Mouse (Mus musculus): ENCODE results near the gene Ank3.

Gene Ank3

DNA sequence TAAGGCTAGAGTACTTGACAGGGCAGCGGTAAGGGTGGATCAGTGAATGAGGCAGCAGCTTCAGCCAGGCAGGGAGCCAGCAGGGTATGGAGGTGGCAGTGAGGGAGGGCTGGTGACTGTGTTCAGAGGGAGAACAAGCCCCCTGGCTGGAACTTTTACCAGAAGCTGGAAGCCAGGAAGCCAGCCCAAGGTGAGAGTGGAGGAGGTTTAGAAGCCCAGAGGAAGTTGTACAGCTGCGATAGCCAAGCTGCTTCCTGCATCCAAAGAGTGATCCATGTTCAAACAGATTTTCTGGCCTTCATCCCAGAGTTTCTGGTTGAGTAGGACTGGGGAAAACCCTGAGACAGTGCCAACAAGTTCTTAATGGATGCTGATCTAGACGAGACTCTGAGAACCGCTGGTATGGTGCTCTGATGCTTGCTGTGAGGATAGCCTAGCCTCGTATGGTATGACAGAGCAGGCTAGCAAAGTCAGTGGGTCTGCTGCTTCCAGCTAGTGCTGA is 213.3 kb downstream of the Ank3 start:
- WGBS = 16% methylated on average over 5 of the region's 5 CpGs

DNA sequence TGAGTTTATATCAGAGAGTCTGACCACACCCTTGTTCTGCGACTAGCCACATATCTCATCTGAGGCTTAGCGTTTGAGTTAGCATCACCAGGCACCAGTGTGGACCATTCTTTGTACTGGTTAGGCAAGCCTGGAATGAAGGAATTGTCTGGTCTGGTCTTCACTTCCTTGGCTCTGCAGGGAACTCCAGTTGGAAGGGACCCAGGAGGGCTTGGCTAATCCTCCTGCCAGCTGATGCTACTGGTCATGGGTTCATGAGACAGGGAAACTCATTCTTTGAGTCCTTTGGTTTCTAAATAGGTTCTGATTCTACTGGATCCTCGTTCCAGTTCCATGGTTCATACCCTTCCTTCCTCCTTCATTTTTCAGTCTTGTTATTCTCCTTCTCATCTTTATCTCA is 218.4 kb downstream of the Ank3 start:
- 85% methylated on average over 3 of the region's 3 CpGs for WGBS

DNA sequence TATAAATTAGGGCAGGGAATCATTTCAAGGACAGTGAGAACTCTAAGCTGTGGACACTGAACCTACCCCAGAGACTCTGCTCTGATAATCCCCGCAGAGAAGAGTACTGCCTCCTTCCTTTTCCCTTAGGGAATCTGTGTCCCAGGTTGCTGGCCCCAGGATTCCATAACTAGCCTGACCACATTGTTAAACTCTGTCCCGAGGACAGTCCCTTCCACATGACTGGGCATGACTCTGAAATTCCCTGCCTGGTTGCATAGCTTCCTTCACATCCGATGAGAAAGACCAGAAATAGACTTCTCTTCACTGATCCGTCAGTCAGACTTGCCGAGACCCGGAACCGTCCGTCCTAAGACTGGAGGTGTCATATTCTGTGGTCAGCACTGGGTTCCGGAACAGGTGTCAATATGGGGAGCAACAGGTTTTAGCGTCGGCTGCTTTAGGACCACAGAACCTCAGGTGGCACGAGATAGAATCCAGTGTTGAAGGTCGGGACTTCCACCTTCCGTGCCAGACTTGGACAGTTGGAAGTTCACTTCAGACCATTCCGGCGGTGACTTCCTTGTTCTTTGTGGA is 219.1 kb downstream of the Ank3 start:
- WGBS = 83% methylated on average over 16 of the region's 16 CpGs

DNA sequence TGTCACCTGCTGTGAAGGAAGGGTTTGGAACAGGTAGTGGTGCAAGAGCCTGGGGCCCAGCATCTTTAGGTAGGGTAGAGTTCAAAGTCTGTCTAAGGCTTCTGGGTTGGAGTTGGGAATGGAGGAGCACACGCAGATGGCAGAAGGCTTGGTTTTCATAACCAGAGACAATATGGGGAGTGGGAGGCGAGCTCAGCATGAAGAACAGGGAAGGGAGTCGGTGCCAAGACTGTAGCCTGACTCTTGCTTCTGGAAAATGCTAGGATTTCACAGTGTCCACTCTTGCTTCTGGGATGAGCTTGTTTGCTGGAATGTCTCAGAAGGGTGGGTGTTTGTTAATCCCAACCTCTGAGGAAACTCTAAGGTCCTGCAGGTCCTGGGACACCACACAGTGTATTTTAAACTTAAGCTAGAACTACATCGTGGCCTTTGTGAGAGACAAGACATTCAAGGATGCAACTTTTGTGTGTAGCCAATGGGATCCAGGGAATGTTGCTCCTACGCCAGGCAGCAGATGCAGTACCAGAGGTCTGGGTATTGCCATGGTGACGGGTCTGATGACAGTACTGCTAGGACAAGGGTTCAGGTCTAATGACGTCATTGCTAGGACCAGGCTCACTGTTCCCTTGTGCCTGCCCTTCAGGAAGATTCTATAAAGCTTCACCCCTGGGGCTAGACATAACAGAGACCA is 222.3 kb downstream of the Ank3 start:
- WGBS = 40% methylated on average over 7 of the region's 7 CpGs

DNA sequence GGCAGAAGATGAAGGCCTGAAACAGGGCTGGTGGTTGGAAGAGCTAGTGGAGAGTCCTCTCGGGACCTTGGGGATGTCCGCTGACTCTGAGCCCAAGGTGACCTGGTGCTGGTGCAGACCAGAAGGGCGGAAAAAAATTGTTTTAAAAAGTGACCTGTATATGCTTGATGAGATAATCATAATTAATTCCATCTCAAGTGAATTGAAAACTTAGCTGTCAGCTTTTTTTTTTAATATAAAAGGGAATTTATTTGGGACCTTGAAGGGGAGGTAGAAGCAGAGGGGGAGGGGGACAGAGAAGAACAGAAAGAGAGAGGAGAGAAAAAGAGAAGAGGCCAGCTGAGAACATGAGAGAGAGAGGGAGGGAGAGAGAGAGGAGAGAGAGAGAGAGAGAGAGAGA is 229.2 kb downstream of the Ank3 start:
- 91% methylated on average over 3 of the region's 3 CpGs for whole genome bisulfite sequencing

DNA sequence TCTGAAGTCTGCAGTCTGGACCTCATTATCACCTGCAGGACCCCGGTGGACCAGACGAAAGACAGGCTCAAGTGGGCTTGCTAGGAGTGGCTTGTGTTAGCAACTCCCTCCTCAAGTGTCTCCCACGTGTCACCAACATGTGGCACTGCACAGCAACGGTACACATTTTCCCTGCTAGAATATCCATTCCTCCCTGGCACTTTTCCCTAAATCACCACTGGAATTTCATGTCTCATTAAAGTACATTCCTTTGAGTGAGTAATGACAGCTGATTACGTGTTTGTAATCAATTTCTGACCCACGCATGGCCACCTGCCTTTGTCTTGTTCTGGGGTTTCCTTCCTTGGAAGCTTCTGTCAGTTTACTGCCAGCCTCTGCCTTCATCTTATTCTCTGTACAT is 230.2 kb downstream of the Ank3 start:
- WGBS = 52% methylated on average over 6 of the region's 6 CpGs

DNA sequence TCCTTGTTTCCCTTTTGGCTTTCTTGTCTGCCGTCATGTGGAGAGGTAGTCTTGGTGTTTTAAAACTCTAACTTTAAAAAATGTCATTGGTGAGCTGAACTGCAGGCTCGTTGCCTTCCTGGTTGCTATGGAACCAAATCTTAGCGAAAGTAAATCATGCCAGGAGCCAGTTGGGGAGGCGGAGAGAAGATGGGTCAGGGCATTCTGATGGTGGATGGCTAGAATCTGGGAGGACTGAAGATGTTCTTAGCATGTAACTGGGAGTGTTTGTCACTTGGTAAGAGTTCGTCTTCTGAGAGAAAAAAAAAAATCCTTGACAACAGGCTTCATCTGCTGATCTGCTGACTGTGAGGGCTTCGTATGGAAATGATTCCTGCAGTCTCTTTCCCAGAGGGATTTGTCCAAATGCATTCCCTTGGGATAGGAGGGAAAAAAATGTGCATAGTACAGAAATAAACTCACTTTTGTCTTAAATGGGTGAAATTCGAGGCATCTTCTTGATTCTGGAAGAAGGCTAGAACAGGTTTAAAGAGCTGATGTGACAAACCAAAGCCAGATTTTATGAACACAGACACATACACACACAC is 232.3 kb downstream of the Ank3 start:
- 19% methylated on average over 7 of the region's 7 CpGs for WGBS

DNA sequence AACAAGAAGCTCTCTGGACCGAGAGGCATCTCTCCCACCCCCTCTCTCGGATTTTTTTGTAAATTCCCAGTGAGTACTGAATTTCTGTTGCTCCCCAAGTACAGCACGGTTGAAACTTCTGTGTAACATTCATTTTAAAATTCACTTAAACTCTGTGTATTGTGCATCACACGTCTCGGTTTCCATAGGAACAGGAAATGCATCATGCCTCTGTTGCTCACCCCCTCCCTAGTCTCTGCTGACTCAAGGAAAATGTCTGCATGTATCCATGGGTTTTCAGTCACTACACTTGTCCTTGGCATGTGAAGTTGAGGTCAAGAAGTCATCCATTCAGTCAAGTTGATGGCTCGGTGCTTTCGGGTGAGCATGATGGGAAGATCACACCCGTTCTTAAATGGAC is 234.3 kb downstream of the Ank3 start:
- WGBS = 68% methylated on average over 8 of the region's 8 CpGs

DNA sequence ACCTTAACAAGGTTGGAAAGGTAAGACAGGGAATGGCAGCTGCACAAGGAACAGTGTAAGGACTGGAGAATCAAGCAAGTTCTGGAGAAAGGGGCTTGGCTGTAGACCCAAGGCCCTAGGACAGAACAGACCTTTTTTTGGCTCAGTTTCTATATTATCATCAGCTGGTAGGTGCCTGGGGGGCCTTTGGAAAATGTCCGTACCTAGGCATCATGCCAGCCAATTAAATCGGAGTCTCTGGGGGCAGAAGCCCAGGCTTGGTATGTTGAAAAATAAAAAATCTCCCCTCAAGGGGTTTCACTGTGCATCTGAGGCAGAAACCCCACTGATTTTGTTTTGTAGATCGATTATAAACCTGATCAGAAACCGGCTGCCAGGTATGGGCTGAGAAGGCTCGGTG is 236.3 kb downstream of the Ank3 start:
- WGBS = 50% methylated on average over 5 of the region's 5 CpGs

DNA sequence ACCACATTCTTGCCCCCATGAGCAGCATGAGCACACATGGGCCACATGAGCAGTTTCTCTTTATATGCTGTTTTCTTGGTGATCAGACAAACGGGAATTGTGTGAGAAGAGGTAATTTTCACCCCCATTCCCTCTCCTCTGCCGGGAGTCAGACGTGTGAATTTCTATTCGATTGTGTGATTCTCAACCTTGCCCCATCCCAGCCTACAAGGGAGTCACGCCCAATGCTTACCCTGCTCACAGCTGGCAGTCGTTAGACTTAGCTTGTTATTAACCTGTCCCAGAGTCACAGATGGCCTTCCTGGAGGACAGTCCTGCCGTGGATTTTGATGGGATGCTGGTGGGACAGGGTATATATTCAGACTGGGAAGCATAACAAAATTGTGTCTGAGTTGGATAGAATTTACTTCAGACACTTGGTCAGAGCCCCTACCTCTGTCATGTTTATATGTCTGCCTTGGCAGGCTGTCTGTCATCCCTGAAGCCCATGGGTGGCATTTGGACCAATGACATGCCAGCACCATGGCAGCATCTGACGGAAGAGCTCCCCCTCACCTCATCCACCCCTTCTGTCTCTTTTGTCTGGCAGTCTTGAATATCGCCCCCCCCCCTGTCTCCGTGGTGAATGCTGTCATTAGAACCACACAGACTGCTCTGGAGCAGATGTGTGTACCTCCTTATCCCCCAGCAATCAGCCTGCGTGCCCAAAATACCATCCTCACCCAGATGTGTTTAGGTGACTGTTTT is 237.5 kb downstream of the Ank3 start:
- WGBS = 43% methylated on average over 11 of the region's 11 CpGs

DNA sequence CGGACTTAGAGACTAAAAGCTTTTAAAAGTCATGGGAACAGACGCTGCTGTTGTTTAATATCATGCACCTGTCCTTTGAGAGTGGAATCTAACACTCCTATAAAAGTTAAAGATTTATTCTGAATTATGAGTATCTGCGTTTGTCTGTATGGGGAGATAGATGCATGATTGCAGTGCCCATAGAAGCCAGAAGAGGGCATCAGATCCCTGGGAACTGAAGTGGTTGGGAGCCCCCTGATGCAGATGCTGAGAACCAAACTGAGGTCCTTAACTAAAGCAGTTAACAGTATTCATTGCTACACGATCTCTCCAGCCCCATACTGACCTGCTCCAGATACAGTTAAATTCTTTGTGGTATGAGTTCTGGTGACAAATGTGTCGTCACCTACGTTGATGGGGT is 240.6 kb downstream of the Ank3 start:
- WGBS = 91% methylated on average over 6 of the region's 6 CpGs

DNA sequence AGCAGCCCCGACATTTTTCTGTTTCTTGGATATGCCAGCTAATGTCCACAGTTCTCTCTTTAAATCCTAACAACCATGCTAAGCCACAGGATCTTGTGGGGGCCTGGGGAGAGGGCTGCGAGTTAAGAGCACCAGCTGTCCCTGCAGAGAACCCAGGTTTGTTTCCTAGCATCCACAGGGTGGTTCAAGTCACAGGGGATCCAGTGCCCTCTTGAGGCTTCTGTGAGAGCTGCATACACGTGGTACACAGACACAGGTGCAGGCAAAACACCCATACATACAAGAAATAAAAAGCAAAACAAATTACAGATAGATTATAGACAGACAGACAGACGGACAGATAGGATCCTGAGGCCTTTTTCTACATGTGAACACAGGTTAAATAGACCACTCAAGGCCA is 242.0 kb downstream of the Ank3 start:
- WGBS = 68% methylated on average over 4 of the region's 4 CpGs

DNA sequence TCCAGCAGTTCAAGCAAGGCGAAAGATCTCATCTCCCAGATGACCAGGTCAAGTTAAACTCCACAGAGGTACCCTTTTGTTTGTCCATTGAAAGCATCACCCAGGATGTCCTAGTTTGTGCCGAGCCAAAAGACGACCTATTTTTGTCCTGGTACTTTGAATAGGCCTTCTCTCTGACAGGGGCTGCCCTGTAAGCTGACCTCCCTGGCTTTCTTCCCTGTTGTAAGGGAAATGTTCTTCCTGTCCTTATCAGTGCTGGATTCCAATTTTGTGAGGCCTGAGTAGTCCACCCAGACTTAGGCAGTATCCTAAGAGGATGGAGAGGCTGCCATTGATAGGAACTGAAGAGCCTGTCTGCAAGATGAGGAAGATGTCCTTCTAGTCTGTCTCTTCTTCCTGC is 244.9 kb downstream of the Ank3 start:
- 51% methylated on average over 3 of the region's 3 CpGs for WGBS

DNA sequence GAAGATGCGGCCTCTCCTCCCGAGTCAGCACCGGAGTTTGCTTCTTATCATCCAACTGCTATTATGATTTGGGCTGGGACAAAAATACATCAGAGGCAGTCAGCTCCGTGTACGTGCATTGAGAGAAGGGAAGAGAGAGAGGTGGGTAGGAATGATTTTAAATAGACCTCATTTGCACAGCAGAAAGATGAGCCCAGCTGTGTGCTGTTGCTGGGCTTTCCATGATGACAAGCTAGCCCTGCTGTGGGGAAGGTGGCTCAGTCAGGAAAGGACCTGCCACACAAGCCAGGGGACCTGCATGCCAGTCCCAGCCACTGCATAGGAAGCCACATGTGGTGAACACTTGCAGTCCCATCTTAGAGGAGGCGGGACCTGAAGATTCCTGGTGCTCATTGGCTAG is 245.4 kb downstream of the Ank3 start:
- 44% methylated on average over 6 of the region's 6 CpGs for WGBS

DNA sequence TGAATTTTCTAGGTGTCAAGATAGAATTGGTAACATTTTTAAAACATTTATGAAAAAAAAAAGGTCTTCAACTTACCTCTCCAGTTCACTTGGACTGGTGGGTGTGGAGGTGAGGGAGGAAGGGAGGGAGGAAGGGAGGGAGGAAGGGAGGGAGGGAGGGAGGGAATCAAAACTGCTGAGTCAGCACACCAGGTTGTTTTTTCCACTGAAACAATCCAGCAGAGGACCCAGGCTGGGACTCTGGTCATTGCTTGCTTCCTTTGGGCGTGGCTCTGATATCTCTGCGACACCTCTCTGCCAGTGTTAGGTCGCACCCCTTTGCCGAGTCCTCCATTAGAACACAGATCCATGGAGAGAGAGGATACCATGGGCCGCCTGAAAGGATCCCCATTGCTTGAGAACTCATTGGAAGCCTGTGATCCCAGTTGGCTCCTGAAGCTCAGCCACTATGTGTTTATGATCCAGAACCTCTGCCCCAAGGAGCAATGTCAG is 246.8 kb downstream of the Ank3 start:
- 94% methylated on average over 5 of the region's 5 CpGs for WGBS

DNA sequence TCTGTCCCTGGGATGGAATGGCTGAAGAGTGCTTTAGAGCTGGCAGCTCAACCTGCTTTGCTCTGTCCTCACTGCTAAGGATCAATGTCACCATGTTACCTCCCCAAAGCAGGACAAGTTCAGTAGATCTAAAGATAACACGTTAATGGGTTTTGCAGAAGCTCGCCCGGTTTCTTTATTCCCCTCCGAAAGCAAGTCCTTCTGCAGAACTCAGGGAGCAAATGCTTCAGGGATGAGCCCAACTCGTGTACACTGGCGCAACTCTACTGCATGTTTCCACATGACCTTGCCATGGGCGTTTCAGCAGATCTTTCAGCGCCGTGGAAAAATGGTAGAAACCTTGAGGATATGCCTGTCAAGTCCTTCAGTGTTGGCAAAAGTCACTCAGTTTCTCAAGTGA is 247.4 kb downstream of the Ank3 start:
- WGBS = 88% methylated on average over 9 of the region's 9 CpGs

DNA sequence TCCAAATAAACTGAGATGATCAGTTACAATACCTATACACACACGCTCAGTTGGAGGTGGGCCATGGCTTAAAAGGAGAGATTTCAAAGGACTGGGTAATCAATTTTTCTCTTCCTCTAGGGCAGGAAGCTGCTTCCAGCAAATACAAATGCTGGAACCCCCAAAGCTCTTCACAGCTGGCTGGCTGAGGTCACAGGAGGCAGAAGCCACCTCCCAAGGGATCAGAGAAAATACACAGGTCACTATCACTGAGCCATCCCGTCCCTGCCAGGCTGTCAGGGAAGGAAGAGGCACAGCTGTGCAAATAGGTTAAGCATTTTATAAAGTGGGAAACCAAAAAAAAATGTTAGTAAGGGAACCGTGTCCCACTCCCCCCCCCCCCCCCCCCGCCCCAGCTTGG is 251.5 kb downstream of the Ank3 start:
- 53% methylated on average over 4 of the region's 4 CpGs for WGBS

DNA sequence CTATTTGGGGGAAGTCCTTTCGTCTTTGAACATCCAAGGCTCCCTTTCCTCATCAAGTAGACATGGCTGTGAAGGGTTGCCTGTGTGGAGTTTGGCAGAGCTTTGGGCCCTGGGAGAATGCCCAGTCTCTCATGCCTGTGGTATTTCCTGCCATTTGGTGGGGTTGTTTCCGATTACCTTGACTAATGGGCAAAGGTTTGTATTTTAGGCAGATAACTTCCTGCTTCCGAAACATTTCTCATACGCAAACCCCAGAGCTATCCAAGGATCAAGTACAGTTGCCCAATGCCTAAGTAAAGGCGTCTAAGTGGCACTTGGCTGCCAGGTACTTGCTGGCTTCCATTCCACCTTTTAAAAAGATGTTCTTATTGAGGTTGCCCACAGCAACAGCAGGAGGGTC is 254.1 kb downstream of the Ank3 start:
- 9% methylated on average over 5 of the region's 5 CpGs for WGBS

DNA sequence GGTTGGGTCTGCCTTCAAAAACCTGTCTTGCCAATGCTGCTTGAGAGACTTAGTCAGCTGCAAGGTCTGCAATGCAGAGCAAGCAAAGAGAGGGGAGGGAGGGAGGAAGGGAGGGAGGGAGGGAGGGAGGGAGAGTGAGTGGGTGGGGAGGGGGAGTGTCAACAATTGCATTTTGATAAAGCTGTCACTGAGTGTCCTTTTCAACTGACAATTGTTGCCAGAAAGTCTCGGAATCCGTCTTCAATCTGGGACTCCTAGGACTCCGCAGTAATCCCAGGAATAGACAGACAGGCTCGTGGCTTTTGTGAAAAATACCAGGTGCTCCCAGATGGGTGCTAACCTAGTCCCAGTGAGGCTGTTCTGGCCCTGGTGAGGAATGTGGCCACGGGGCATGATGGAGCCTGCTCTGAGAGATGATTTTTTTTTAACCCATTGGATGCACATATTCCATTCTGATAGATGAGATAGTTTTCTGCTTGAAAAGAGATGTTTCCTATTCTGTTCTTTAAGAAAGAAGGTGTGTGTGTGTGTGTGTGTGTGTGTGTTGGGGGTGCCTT is 254.6 kb downstream of the Ank3 start:
- 16% methylated on average over 5 of the region's 5 CpGs for WGBS

DNA sequence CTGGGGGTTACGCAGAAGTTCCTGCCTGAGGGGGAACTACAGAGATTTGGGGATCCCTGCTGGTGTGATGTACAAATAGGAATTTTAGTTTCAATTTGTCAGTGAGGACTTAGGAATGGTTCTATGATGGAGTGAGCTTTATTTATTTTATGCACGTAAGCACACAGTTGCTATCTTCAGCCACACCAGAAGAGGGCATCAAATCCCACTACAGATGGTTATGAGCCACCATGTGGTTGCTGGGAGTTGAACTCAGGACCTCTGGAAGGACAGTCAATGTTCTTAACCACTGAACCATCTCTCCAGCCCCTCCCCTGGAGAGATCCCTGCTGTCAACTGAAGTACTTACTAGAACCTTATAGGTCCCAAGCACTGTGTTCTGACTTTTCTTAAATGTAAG is 255.6 kb downstream of the Ank3 start:
- WGBS = 76% methylated on average over 2 of the region's 2 CpGs

DNA sequence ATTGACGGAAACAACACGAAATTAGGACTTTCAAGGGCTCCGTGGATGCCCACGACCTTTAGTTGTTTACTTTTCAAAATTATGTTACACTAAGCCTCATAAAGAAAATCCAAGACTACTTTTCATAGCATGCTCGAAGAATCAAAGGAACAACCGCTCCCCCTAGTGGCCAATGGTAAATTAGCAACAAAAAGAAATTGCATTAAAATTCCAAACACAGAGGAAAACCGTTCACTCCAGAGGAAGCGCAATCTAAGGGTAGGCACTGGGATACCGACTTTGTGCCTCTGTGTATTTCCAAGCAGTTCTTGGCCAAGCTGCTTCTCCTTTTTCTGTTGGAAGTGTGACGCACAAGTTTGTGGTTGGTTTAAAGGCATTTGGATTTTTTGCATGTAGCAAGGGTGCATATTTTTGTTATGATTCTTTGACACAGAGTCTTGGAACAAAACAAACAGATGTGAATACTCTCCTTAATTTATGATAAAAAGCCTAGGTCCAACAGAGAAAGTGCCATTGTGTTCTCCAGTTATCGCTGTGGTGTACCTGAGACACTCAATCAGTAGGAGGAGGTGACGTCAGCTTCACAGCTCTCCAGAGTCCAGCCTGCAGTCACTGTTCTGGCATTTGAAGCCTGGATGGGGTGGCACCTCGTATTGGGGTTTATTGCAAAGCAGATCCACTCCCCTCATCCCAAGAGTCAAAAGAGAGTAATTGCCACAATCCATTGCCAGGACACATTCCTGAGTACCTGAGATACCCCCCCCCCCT is 256.5 kb downstream of the Ank3 start:
- 11% methylated on average over 13 of the region's 13 CpGs for WGBS

All from cerebral cortex, adult 2 months (tissue).